Mouse (Mus musculus) cerebellum, adult 18-20 months (tissue): Measurements from ENCODE around the gene Pabpn1.

Experiments used
- DNase-seq, 2 experiments: peaks; one replicate each; pipeline ENCODE4 v3.0.0; 2021

The Pabpn1 gene

GRCm38 (mm10) chr14:54892200-54892599 lies at the start of gene Pabpn1:
TSS of gene Pabpn1 (plus strand) at chr14:54892500.
- DNase-seq, result no peak

GRCm38 (mm10) chr14:54843461-54843860 lies 48.8 kb upstream of the Pabpn1 start:
- DNase-seq, result peak in 1 of 2 experiments; percentile 38

GRCm38 (mm10) chr14:54855726-54856125 lies 36.6 kb upstream of the Pabpn1 start:
- no peak for DNase-seq

- DNase-seq, result no peak
Measured at GRCm38 (mm10) chr14:54856703-54857102, 35.6 kb upstream of the Pabpn1 start.

GRCm38 (mm10) chr14:54857891-54858290 lies 34.4 kb upstream of the Pabpn1 start:
- peak; percentile 64 to 79 for DNase-seq

GRCm38 (mm10) chr14:54860511-54860910 lies 31.8 kb upstream of the Pabpn1 start:
- DNase-seq, result peak; percentile 83 to 84

- DNase-seq, result peak; percentile 92 to 97
Measured at GRCm38 (mm10) chr14:54863501-54864312, 28.6 kb upstream of the Pabpn1 start.

GRCm38 (mm10) chr14:54864313-54865036 lies 27.8 kb upstream of the Pabpn1 start:
- DNase-seq, result peak in 1 of 2 experiments; percentile 21

GRCm38 (mm10) chr14:54865626-54866025 lies 26.7 kb upstream of the Pabpn1 start:
- no peak for DNase-seq

GRCm38 (mm10) chr14:54866268-54866667 lies 26.0 kb upstream of the Pabpn1 start:
- no peak for DNase-seq

GRCm38 (mm10) chr14:54866936-54867335 lies 25.4 kb upstream of the Pabpn1 start:
- peak in 1 of 2 experiments; percentile 28 for DNase-seq

- no peak for DNase-seq
Measured at GRCm38 (mm10) chr14:54868026-54868425, 24.3 kb upstream of the Pabpn1 start.

GRCm38 (mm10) chr14:54870861-54871260 lies 21.4 kb upstream of the Pabpn1 start, which contains the start of gene Homez:
TSS of gene Homez (minus strand) at chr14:54870961.
- no peak for DNase-seq

- no peak for DNase-seq
Measured at GRCm38 (mm10) chr14:54874165-54874564, 18.1 kb upstream of the Pabpn1 start.

- DNase-seq, result no peak
Measured at GRCm38 (mm10) chr14:54875844-54876538, 16.3 kb upstream of the Pabpn1 start.

- peak; percentile 93 to 98 for DNase-seq
Measured at GRCm38 (mm10) chr14:54876539-54877047, 15.7 kb upstream of the Pabpn1 start.

GRCm38 (mm10) chr14:54877048-54877715 lies 15.1 kb upstream of the Pabpn1 start, which contains the start of gene Ppp1r3e:
TSS of gene Ppp1r3e (minus strand) at chr14:54877550.
- DNase-seq, result peak; percentile 77 to 81

- peak; percentile 83 to 87 for DNase-seq
Measured at GRCm38 (mm10) chr14:54883154-54884021, 8.9 kb upstream of the Pabpn1 start, which contains the start of the genes Bcl2l2 and Gm20521. TSS of gene Bcl2l2 (plus strand) at chr14:54883377. TSS of gene Gm20521 (plus strand) at chr14:54883441.

- DNase-seq, result no peak
Measured at GRCm38 (mm10) chr14:54884022-54884712, 8.1 kb upstream of the Pabpn1 start.

- DNase-seq, result no peak
Measured at GRCm38 (mm10) chr14:54885309-54885708, 7.0 kb upstream of the Pabpn1 start.
